Mouse (Mus musculus): ENCODE results near the gene Cfap99. TPM values are rescaled to one million over a fixed set of nuclear protein-coding genes. Genes with fewer than 3 reads are reported as not detected.

The Cfap99 gene
- total RNA-seq, 2 experiments from 2014 or later, result 1.1 to 1.2 TPM

DNA sequence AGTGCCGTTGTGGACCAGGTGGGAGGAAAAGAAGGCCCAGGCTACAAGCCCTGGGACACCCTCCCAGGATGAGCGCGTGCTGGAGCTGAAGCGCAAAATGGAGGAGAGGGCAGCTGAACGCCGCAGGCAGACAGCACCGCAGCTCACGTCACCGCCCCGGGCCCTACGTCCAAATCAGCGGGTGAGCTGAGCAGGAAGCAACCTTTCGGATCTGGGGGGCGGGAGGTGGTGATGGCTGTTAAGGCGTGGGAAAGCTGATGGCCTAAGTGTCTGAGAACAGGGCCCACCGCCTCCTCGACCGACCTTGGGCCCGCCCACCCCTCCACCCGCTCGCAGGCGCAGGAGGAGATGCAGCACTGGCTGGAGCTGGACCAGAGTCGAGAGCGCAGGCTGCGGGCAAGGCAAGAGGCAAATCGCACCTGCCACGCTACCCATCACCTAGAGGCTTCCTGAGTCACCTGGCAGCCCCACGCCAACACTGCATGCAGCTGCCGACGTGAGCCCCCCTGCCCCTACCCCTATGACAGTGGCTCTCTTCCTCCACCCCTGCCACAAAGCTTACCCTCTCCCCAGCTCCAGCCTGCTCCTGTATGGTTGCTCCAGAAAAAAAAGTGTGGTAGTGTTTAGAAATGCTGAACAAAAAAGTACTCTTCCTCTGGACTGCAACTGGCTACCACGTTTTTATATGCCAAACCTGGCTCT is 38.6 kb downstream of the Cfap99 start:
- DNase-seq (ENCODE audit: low spot score in 2 of 2), result peak; percentile 24 to 45

DNA sequence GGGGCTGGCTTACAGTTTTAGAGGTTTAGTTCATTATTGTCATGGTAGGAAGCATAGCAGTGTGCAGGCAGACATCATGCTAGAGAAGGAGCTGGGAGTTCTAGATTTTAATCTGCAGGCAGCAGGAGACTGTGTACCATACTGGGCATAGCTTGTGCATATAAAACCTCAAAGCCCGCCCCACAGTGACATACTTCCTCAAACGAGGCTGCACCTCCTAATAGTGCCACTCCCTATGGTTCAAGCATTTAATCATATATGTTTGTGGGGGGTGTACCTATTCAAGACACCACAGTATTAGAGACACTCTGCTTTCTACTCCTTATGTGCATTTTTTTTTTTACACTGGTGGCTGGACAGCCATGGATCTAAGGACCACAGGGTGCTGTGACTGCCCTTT is 41.7 kb downstream of the Cfap99 start:
- no peak for DNase-seq (ENCODE audit: low spot score in 2 of 2)

DNA sequence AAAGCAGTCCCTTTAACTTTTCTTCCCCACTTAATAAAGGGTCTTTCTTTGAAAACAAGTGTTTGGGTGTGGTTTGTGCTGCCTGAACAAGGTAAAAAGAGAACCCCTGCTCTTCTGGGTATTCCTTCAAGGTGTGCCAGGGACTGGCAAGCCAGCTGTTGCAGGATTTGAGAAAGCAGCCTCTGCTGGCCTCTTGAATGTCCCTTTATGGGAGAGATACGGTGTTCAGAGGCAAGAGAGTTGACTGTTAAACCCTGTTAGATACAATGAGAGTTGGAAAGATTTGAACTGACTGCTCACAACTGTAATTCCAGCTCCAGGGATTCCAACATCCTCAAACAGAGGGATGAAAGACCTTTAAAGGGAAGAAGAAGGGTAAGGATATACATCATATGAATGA is 45.7 kb downstream of the Cfap99 start:
- no peak for DNase-seq (ENCODE audit: low spot score in 2 of 2)

DNA sequence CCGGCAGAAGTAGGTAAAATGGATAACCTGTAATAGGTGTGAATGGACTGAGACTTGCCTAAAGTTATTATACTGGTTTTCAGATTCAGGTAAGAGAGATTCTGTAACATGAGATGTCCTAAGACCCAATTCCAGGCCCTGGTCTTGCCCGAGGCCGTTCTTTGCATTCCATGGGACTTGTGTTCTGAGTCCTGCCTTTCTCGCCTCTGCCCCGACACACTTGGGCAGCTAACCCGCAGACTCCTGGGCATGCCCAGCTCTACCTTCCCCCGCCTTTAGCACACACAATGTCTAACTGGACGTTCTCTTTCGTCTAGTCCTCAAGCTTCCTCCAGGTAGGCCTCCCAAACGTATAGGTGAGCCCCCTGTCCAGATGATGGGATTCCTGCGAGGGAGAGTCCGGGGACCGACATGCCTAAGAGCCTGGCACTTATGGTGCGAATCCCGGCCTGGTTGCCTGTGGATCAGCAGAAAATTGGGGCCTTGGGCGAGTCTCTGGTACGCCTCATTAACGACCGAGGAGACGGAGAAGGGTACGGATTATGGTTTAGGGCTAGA is 47.2 kb downstream of the Cfap99 start:
- no peak for DNase-seq (ENCODE audit: low spot score in 2 of 2)

DNA sequence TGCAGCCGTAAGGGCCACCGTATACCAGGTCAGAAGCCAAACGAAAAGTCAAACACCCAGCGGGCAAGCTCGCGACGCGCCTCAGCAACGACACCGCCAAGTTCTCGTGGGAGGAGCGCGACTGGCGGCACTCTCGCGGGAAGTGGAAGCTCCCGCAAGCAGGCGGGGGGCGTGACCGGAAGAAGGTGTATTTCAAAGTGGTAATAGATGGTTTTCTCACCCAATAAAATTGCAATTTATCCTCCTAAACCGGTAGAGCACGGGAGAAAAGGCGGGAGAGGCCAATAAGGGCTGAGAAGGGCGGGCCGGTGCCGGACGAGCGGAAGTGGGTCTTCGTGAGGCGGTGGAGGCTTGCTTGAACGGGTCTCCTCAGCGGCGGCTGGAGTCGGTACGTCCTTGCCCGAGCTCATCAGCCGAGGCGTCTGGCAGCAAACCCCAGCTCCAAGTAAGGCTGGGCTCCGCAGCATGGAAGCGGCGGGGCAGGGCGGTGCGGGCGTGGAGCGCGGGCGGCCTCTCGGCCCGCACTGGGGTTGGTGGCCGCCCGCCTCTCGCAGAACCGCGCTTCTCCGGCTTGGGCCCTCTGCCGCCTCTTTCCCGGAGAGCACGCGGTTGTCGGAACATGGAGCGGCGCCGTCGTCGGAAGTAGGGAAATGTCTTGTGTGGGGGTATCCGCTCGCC is 47.8 kb downstream of the Cfap99 start, which contains the start of gene Rnf4:
TSS of gene Rnf4 (plus strand) at position 193 of the 678 bp plus-strand sequence.
- DNase-seq (ENCODE audit: low spot score in 2 of 2), result peak; percentile 97 to 98

DNA sequence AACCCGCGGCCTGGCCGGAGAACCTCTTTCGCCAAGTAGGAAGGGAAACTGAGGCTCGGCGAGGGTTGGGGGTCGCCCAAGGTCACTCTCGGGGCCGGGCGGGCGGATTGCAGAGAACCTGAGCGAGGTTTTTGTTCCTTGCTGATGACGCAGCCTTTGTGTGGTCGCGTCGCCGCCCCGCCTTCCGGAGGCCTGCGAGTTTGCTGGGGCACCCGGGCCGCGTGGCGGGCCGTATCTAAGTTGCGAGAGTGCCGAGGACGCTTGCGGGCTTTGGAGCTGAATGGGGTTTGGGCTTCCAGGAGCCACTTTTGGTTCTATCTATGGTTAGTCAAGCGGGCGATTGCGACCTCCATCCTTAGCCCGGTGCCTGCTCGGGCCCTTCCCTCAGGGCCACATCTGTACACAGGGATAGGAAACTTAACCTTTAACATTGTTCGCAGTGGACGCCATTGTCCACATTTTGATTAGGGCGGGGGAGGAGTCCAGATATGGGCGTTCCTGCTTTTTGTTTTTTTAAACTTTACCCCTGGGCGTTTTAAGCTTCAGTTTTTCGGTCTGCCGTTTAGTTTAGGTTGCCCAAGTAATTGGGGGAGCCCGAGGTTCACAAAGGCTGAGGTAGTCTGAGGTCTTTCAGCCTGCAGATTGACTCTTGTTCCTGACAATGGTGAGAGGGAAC is 48.5 kb downstream of the Cfap99 start:
- peak; percentile 21 to 35 for DNase-seq (ENCODE audit: low spot score in 2 of 2)

DNA sequence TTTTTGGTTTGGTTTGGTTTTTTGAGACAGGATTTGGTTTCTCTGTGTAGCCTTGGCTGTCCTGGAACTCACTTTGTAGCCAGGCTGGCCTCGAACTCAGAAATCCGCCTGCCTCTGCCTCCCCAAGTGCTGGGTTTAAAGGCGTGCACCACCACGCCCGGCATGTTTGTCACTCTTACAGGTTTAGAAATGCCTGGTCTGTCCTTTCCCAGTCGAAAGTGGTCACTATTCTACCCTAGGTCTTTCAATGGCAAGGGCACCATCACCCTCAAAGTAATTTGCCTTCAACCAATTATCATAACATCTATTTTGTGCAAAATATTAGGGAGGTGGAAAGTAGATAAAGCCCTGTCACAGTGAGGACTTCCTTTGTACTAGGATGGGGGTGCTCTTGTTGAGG is 51.8 kb downstream of the Cfap99 start:
- no peak for DNase-seq (ENCODE audit: low spot score in 2 of 2)

DNA sequence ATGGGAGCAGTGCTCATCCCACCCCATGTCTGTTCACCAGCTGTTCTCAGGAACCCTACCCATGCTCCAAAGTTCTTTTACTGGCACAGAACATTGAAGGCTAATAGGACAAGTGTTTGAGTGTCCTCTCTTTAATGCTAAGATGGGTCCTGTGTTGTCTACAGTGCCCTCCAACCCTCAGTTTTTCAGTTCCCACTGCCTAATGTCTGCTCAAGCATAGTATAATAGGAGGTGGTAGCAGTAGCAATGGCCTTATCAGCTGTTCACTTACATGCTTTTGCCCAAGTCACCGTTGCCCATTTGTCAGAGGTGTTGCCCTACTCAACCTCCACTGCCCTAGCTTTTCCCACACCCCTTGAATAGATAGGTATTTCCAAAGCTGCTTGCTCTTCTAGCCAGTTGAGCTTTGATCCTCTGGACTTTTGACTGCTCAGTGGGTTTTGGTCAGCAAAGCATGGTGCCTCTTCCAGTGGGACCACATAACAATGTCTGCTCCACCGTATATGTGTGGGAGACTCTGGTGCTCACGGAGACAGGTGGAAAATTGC is 63.8 kb downstream of the Cfap99 start:
- DNase-seq (ENCODE audit: low spot score in 2 of 2), result no peak

DNA sequence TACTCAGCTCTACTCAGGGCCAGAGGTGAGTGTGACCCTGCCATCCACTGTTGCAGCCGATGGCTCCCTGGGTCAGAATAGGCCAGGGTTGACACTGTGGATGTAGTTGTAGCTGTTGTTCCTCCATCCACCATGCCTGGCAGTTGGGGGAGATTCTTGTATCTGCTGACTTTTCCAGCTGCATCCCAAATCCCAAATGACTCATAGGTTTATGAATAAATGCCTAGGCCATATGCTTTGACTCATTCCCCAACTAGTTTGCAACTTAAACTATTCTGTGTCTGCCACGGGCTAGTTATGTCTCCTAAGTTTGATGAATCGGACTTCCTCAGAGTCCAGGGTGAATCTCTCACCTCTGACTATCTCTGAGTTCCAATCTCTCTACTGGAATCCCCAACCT is 71.9 kb downstream of the Cfap99 start:
- DNase-seq (ENCODE audit: low spot score in 2 of 2), result no peak

DNA sequence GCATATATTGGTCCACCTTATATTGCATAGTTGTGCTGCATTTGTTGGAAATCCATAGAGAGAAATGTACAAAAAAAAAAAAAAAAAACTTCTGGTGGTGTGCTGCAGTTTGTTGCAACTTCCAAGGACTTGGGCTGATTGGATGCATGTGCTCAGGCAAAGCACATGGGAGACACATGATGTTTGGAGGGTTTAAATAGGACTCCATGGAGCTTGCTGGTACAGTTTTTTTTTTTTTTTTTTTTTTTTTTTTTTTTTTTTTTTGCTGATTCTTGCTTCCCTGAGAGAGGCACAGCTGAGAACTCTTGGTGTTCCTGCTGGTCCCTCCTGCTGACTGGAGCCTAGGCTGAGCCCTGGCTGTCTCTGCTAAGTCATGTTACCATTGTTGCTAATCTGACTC is 74.7 kb downstream of the Cfap99 start:
- DNase-seq (ENCODE audit: low spot score in 2 of 2), result no peak

DNA sequence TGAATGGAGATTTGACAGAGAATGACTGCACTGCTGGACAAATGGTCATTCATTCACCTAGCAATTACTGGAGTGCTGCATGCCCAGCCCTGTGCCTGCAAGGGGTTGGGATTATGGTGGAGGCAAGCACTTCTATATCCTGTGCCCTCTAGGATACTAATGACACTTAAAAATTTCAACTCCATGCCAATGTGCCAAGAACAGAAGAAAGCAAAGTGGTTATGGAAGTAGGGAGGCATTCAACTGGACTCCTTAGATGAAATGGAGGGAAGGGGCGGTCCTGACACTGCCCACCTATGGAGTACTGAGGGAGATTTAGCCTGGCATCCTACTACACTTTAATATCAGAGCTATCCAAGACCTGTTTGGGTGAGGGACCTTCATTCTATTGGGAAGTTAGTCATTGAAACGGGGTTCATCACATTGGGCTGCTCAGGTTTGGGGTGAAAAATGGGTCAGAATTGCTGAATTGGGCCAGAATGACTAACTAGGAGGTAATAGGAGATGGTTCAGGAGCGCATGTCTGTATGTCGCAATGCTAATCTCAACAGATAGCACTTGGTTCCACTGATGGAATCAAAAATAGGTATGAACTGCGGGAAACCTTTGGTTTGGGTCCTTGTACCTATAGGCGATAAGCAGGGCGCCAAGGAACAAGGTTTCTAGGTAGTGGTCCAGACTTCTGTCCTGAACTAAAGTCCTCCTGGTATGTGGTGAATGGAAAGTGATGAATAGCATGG is 80.3 kb downstream of the Cfap99 start:
- no peak for DNase-seq (ENCODE audit: low spot score in 2 of 2)

DNA sequence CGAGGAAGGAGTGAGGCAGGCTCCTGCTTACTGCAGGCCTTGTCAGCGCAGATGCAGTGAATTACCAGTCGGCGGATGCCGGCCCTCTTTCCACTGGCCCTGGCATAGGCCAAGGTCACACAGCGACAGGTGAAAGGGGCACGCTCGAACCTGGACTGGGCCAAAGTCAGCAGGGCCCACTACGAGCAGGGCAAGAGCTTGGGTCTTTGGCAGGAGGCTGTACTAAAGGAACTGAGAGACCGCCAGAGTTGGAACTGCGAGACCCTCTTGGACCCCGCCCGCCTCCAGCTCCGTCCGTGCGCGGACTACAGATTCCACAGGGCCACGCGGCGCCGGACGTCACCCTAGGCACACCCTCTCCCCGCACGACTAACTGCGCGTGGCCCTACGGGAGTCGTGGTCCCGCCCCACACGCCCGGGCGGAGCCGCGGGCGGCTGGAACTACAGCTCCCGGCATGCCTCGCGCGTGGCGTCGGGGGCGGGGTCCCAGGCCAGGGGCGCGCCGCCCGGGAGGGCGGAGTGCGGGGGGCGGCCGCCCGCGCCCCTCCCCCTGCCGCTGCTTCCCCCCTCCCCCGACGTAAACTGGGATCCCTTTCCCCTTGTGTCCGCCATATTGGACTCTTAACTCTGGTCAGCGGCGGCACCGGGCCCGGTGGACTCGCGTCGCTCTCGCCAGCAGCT is 81.1 kb downstream of the Cfap99 start, which contains the start of gene Fam193a:
TSS of gene Fam193a (plus strand) at position 593 of the 681 bp plus-strand sequence.
- DNase-seq (ENCODE audit: low spot score in 2 of 2), result peak; percentile 97 to 99

DNA sequence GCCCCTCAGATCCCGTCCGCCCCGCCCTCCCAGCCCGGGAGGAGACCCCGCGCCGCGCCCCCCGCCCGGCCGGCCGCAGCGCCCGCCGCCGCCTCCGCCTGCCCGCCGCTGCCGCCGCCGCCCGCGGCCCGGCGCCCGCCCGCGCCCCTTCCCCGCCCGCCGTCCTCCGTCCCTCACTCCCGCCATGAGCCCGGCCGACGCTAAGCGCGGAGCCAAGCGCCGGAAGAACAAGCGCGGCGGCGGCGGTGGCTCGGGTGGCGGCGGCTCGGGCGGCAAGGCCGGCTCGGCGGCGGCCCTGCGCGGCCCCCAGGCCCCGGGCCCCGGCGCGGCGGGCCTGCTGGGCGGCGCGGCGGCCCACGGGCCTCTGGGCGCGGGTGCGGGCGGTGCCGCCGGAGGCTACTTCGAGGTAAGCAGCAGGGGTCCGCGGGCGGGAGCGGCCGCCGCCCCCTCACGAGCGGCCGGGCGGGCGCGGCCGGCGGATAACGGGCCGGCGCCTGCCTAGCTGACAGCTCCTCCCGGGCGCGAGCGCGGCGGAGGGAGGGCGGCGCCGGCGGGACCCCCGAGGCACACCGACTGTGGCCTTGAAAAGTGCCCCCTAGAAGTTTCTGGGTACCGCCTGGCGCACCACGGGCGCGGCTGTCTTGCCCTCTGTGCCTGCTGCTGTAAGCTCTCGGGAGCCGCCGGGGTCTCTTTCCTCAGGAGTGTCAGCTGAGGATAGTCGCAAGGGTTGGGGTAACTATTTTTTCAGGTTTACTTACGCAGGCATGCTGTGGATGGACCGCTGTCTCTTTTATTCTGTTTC is 81.8 kb downstream of the Cfap99 start:
- peak; percentile 12 to 29 for DNase-seq (ENCODE audit: low spot score in 2 of 2)

DNA sequence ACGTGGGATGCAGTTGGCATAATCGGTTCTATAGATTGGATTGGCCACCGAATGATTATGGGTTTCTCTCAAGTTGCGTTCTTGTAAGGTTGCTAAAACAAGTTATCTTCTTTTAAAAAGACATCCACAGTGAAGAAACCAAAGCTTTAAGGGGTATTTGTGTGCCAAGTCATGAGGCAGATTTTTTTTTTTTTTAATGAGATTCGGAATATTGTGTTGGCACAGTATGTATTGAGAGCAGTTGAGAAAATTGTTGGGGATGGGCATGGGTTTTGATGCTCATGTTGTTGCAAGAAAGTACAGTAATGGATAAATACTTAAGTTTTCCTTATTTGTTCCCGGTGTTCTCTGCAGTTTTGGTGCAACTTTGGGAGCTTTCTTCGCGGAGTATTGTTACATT is 82.4 kb downstream of the Cfap99 start:
- no peak for DNase-seq (ENCODE audit: low spot score in 2 of 2)

DNA sequence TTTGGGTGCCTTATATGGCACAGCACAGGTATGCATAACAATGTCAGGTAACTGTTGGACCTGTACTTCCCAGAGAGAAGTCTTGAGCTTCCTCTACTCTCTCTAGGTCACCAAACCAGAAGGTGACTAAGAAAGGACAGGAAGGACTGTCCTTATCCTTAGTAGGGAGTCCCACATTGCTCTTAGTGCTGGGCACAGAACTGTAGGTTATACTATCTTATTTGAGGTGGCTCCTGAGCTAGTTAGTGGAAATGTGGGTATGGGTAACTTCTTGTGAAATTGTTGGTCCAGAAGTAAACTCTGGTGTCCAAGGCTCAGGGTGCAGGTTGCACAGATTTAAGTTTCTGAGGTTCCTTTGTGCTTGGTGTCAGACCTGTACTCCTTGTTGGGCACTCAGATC is 83.7 kb downstream of the Cfap99 start:
- no peak for DNase-seq (ENCODE audit: low spot score in 2 of 2)

DNA sequence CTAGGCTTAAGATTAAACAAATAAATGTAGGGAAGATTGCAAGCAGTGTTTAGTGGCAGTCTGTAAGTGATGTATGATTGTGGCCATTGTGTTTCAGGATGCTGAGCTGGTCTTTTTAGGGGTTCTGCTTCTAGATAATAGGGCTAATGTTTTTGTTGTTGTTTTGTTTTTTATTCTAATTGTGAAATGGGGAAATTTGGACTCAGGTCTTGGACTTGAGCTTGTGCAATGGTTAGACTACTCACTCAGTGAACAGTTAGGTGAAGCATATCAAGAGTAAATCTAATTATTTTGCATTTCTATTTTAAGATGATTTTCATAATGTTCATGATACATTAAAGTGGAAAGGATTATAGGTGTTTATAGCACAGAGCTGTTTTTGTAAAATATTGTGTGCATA is 84.1 kb downstream of the Cfap99 start:
- no peak for DNase-seq (ENCODE audit: low spot score in 2 of 2)
